Mouse (Mus musculus) stomach, embryonic 16.5 days (tissue): ENCODE measurements around the gene Uaca. TPM values are rescaled to one million over a fixed set of nuclear protein-coding genes. Genes with fewer than 3 reads are reported as not detected.
A peak's percentile ranks its signal among the peaks of the same experiment; 100 is the strongest.
"Not testable (repeated sequence)": the region's sequence is repeated elsewhere in the genome, so short reads cannot be mapped to it uniquely, and the experiment has no call there.

Experiments used
- ATAC-seq: fragments of 200-750 bp; cut with Nextera tagmentation; 2 replicates; pipeline ENCODE4 v1.8.0; 2017; ENCODE audit warnings: moderate number of reproducible peaks, moderate TSS enrichment; ENCODE audit not compliant: insufficient read depth, low FRiP score
- H3K27ac ChIP-seq: fragments of 300-500 bp; sonication (generic); 2 replicates; pipeline ENCODE4 v1.5.1; 2014; ENCODE audit warnings: low read length
- H3K27me3 ChIP-seq: fragments of 300-500 bp; sonication (generic); 2 replicates; pipeline ENCODE4 v1.6.1; 2014; ENCODE audit warnings: low read length, control low read depth, mixed read lengths; ENCODE audit not compliant: control insufficient read depth, insufficient read depth
- H3K36me3 ChIP-seq: fragments of 300-500 bp; sonication (generic); 2 replicates; pipeline ENCODE4 v1.6.1; 2014; ENCODE audit warnings: low read length; ENCODE audit not compliant: control insufficient read depth, insufficient read depth
- H3K4me1 ChIP-seq: fragments of 300-500 bp; sonication (generic); 2 replicates; pipeline ENCODE4 v1.6.1; 2014; ENCODE audit warnings: low read length, control low read depth, mixed read lengths; ENCODE audit not compliant: control insufficient read depth, insufficient read depth
- H3K4me2 ChIP-seq: fragments of 300-500 bp; sonication (generic); 2 replicates; pipeline ENCODE4 v1.6.1; 2014; ENCODE audit warnings: low read depth, low read length, mixed read lengths
- H3K4me3 ChIP-seq: fragments of 300-500 bp; sonication (generic); replicated peaks from 2 replicates; pipeline ENCODE4 v1.5.1; 2014; ENCODE audit warnings: mild to moderate bottlenecking, low read length
- H3K9ac ChIP-seq: fragments of 300-500 bp; sonication (generic); 2 replicates; pipeline ENCODE4 v1.6.1; 2014; ENCODE audit warnings: low read length
- H3K9me3 ChIP-seq: fragments of 300-500 bp; sonication (generic); replicated peaks from 2 replicates; pipeline ENCODE4 v1.6.1; 2016; ENCODE audit warnings: low read length, control low read depth; ENCODE audit not compliant: control insufficient read depth
- WGBS: fragments of 180-500 bp; shearing (Covaris S2); extraction: QIAGEN DNeasy Blood & Tissue Kit; methylation state at CpG from one replicate; pipeline ENCODE4 v1.1.7; 2014; 5-methylcytosine and 5-hydroxymethylcytosine counted together
- polyA plus RNA-seq: library from polyadenylated mRNA; unstranded; fragments of >200 nt; fragmentation: Nextera tagmentation; extraction: Ambion mirVana; gene quantifications from 2 replicates; pipeline ENCODE4 v1.2.1, GENCODE M21; 2015

Uaca gene
- polyA plus RNA-seq, 1 experiment from 2014 or later, result 42.0 TPM

GRCm38 (mm10) chr9:60800663-60801382 is 6.5 kb downstream of the Uaca start:
- Histone ChIP-seq H3K27ac (no peak overlapping the region), H3K27me3 (no peaks in the 10 kb centered on the region), H3K4me3 (no peak overlapping the region), H3K9me3 (no peaks in the 10 kb centered on the region), H3K9ac (no peak overlapping the region), H3K4me1 (peaks cover 2% of the 10 kb centered on the region; the same call in 1 of the 2 replicates), H3K36me3 (no peaks in the 10 kb centered on the region), H3K4me2 (no peak overlapping the region)
- WGBS, result 40% methylated on average over 8 of the region's 8 CpGs
- no peak for ATAC-seq

GRCm38 (mm10) chr9:60801746-60802145 is 7.4 kb downstream of the Uaca start:
- Histone ChIP-seq H3K36me3 (no peaks in the 10 kb centered on the region), H3K4me1 (peaks cover 2% of the 10 kb centered on the region; the same call in 1 of the 2 replicates), H3K9ac (no peak overlapping the region), H3K9me3 (no peaks in the 10 kb centered on the region), H3K4me2 (no peak overlapping the region), H3K27me3 (no peaks in the 10 kb centered on the region), H3K4me3 (no peak overlapping the region), H3K27ac (no peak overlapping the region)
- WGBS, result 63% methylated on average over 1 of the region's 1 CpGs
- ATAC-seq, result no peak

- no peak overlapping the region for H3K27ac ChIP-seq
- peaks cover 5% of the 10 kb centered on the region; the same call in 1 of the 2 replicates for H3K4me1 ChIP-seq
- no peak overlapping the region for H3K9ac ChIP-seq
- WGBS, result 85% methylated on average over 5 of the region's 5 CpGs
- no peak overlapping the region for H3K4me2 ChIP-seq
- H3K27me3 ChIP-seq, result no peaks in the 10 kb centered on the region
- no peaks in the 10 kb centered on the region for H3K36me3 ChIP-seq
- H3K9me3 ChIP-seq, result no peaks in the 10 kb centered on the region
- no peak overlapping the region for H3K4me3 ChIP-seq
- ATAC-seq, result no peak
Observed at GRCm38 (mm10) chr9:60802341-60802740, 8.0 kb downstream of the Uaca start.

GRCm38 (mm10) chr9:60806021-60806420 is 11.7 kb downstream of the Uaca start:
- no peak for ATAC-seq
- 98% methylated on average over 2 of the region's 2 CpGs for WGBS

GRCm38 (mm10) chr9:60807996-60808395 is 13.7 kb downstream of the Uaca start:
- Histone ChIP-seq H3K4me3 (no peak overlapping the region), H3K4me2 (no peak overlapping the region), H3K9me3 (no peaks in the 10 kb centered on the region), H3K27me3 (no peaks in the 10 kb centered on the region), H3K9ac (no peak overlapping the region; the same call in 1 of the 2 replicates), H3K4me1 (peaks cover 13% of the 10 kb centered on the region; the same call in 1 of the 2 replicates), H3K27ac (no peak overlapping the region), H3K36me3 (no peaks in the 10 kb centered on the region)
- no peak for ATAC-seq
- 85% methylated on average over 5 of the region's 5 CpGs for WGBS

More at GRCm38 (mm10) chr9:60806021-60806420, 11.7 kb downstream of the Uaca start:
- no peak overlapping the region for H3K4me2 ChIP-seq
- 0 out of 2 replicates have a peak, but pooled peaks cover 10% of the 10 kb centered on the region for H3K4me1 ChIP-seq
- H3K27ac ChIP-seq, result no peak overlapping the region
- no peaks in the 10 kb centered on the region for H3K36me3 ChIP-seq
- no peak overlapping the region for H3K4me3 ChIP-seq
- no peaks in the 10 kb centered on the region for H3K9me3 ChIP-seq
- H3K9ac ChIP-seq, result no peak overlapping the region
- H3K27me3 ChIP-seq, result no peaks in the 10 kb centered on the region

GRCm38 (mm10) chr9:60813139-60813880 is 19.0 kb downstream of the Uaca start:
- H3K4me2 ChIP-seq, result peak overlapping the region; percentile 46
- peak overlapping the region; percentile 31 for H3K4me3 ChIP-seq
- WGBS, result 6% methylated on average over 11 of the region's 11 CpGs
- no peaks in the 10 kb centered on the region for H3K9me3 ChIP-seq
- peak overlapping the region; percentile 8 for H3K27ac ChIP-seq
- no peaks in the 10 kb centered on the region for H3K27me3 ChIP-seq
- peak; percentile 84 for ATAC-seq
- peak overlapping the region; percentile 12; the same call in 1 of the 2 replicates for H3K9ac ChIP-seq
- H3K4me1 ChIP-seq, result peaks cover 16% of the 10 kb centered on the region
- H3K36me3 ChIP-seq, result no peaks in the 10 kb centered on the region

- H3K27ac ChIP-seq, result no peak overlapping the region
- no peak overlapping the region for H3K4me2 ChIP-seq
- H3K4me1 ChIP-seq, result peaks cover 16% of the 10 kb centered on the region
- no peak overlapping the region for H3K9ac ChIP-seq
- no peaks in the 10 kb centered on the region for H3K27me3 ChIP-seq
- H3K4me3 ChIP-seq, result no peak overlapping the region
- peak; percentile 45; the same call in 1 of the 2 replicates for ATAC-seq
- no peaks in the 10 kb centered on the region for H3K36me3 ChIP-seq
- 81% methylated on average over 8 of the region's 8 CpGs for WGBS
- H3K9me3 ChIP-seq, result no peaks in the 10 kb centered on the region
Observed at GRCm38 (mm10) chr9:60815502-60815901, 21.2 kb downstream of the Uaca start.

- H3K4me3 ChIP-seq, result no peak overlapping the region
- no peak for ATAC-seq
Observed at GRCm38 (mm10) chr9:60817585-60817984, 23.2 kb downstream of the Uaca start.

GRCm38 (mm10) chr9:60818582-60818981 is 24.2 kb downstream of the Uaca start:
- H3K4me1 ChIP-seq, result not testable (repeated sequence)

More at GRCm38 (mm10) chr9:60817585-60817984, 23.2 kb downstream of the Uaca start:
- Histone ChIP-seq H3K4me1 (peaks cover 16% of the 10 kb centered on the region), H3K4me2 (no peak overlapping the region), H3K9me3 (no peaks in the 10 kb centered on the region), H3K27ac (no peak overlapping the region), H3K27me3 (no peaks in the 10 kb centered on the region), H3K9ac (no peak overlapping the region), H3K36me3 (no peaks in the 10 kb centered on the region)
- WGBS, result 79% methylated on average over 5 of the region's 5 CpGs

More at GRCm38 (mm10) chr9:60818582-60818981, 24.2 kb downstream of the Uaca start:
- H3K9ac ChIP-seq, H3K4me3 ChIP-seq, H3K27ac ChIP-seq, H3K36me3 ChIP-seq, H3K4me2 ChIP-seq, H3K27me3 ChIP-seq, H3K9me3 ChIP-seq, ATAC-seq: not testable (repeated sequence)
- 41% methylated on average over 6 of the region's 8 CpGs for WGBS
